Mouse (Mus musculus) small intestine, adult 2 months (tissue): Measurements from ENCODE around the gene Bptf. TPM values are rescaled to one million over a fixed set of nuclear protein-coding genes. Genes with fewer than 3 reads are reported as not detected.

Experiments used
- H3K27ac ChIP-seq: fragments of 200-500 bp; 2 replicates; pipeline ENCODE4 v1.5.1; 2012; ENCODE audit warnings: low read depth, low read length, control low read depth, inconsistent platforms; ENCODE audit not compliant: insufficient read depth
- H3K27me3 ChIP-seq: fragments of 200-500 bp; 2 replicates; pipeline ENCODE4 v1.6.1; 2012; ENCODE audit warnings: mild to moderate bottlenecking, moderate library complexity, low read length, inconsistent platforms; ENCODE audit not compliant: control insufficient read depth, insufficient read depth
- H3K36me3 ChIP-seq: fragments of 200-500 bp; 2 replicates; pipeline ENCODE4 v1.6.1; 2012; ENCODE audit warnings: mild to moderate bottlenecking, low read length, control low read depth, inconsistent platforms; ENCODE audit not compliant: control insufficient read depth, insufficient read depth
- H3K4me1 ChIP-seq: fragments of 200-500 bp; 2 replicates; pipeline ENCODE4 v1.6.1; 2012; ENCODE audit warnings: low read length, inconsistent platforms, mixed read lengths; ENCODE audit not compliant: control insufficient read depth, insufficient read depth, insufficient read length
- H3K4me3 ChIP-seq: fragments of 200-500 bp; 2 replicates; pipeline ENCODE4 v1.5.1; 2012; ENCODE audit warnings: low read depth, mild to moderate bottlenecking, control low read depth, inconsistent platforms, low read length, moderate library complexity
- CTCF ChIP-seq: fragments of 200-500 bp; IDR thresholded peaks from 2 replicates; pipeline ENCODE4 v1.5.1; 2012; ENCODE audit warnings: low read depth, mild to moderate bottlenecking, control low read depth, inconsistent platforms, low read length, moderate library complexity, mixed read lengths; ENCODE audit not compliant: insufficient replicate concordance, insufficient read length; ENCODE audit errors: extremely low read depth
- POLR2A ChIP-seq: fragments of 200-500 bp; IDR thresholded peaks from 2 replicates; pipeline ENCODE4 v1.6.1; 2012; ENCODE audit warnings: low read depth, mild to moderate bottlenecking, control low read depth, inconsistent platforms, low read length, moderate library complexity
- WGBS: fragments of 180-500 bp; shearing (Covaris S2); methylation state at CpG from one replicate; pipeline ENCODE4 v1.1.7; 2018; 5-methylcytosine and 5-hydroxymethylcytosine counted together
- polyA plus RNA-seq: library from polyadenylated mRNA; depleted of rRNA; stranded (reverse); fragments of >200 nt; gene quantifications from 2 replicates; pipeline ENCODE4 v1.2.3, GENCODE M21; 2012

Gene Bptf
- polyA plus RNA-seq, 1 experiment = 15.2 TPM

GRCm38 (mm10) chr11:107057391-107057790 lies 74.5 kb downstream of the Bptf start:
- H3K27me3 ChIP-seq = no peaks in the 10 kb centered on the region
- WGBS = 95% methylated on average over 6 of the region's 6 CpGs
- TF ChIP-seq POLR2A = no peak
- TF ChIP-seq CTCF = no peak
- no peaks in the 10 kb centered on the region for H3K4me1 ChIP-seq
- H3K4me3 ChIP-seq = no peak overlapping the region
- peaks cover 90% of the 10 kb centered on the region for H3K36me3 ChIP-seq
- no peak overlapping the region for H3K27ac ChIP-seq

GRCm38 (mm10) chr11:107054870-107055269 lies 77.1 kb downstream of the Bptf start:
- Histone ChIP-seq H3K4me3 (no peak overlapping the region), H3K27ac (no peak overlapping the region), H3K4me1 (no peaks in the 10 kb centered on the region), H3K36me3 (peaks cover 80% of the 10 kb centered on the region), H3K27me3 (no peaks in the 10 kb centered on the region)
- TF ChIP-seq CTCF (no peak), POLR2A (no peak)
- 91% methylated on average over 6 of the region's 6 CpGs for WGBS

- TF ChIP-seq POLR2A = no peak
- TF ChIP-seq CTCF = no peak
- 89% methylated on average over 15 of the region's 15 CpGs for WGBS
- no peak overlapping the region for H3K27ac ChIP-seq
- no peaks in the 10 kb centered on the region for H3K27me3 ChIP-seq
- H3K4me1 ChIP-seq = peaks cover 5% of the 10 kb centered on the region; the same call in 1 of the 2 replicates
- no peak overlapping the region for H3K4me3 ChIP-seq
- peaks cover 38% of the 10 kb centered on the region for H3K36me3 ChIP-seq
Measured at GRCm38 (mm10) chr11:107046766-107047620, 84.9 kb downstream of the Bptf start.

- Histone ChIP-seq H3K27ac (no peak overlapping the region), H3K4me3 (no peak overlapping the region), H3K27me3 (no peaks in the 10 kb centered on the region), H3K4me1 (peaks cover 5% of the 10 kb centered on the region; the same call in 1 of the 2 replicates), H3K36me3 (peaks cover 43% of the 10 kb centered on the region)
- no peak for TF ChIP-seq POLR2A
- no peak for TF ChIP-seq CTCF
- WGBS = 87% methylated on average over 4 of the region's 4 CpGs
Measured at GRCm38 (mm10) chr11:107045546-107045945, 86.4 kb downstream of the Bptf start.

GRCm38 (mm10) chr11:107044321-107044720 lies 87.6 kb downstream of the Bptf start:
- Histone ChIP-seq H3K27me3 (no peaks in the 10 kb centered on the region), H3K36me3 (peaks cover 51% of the 10 kb centered on the region), H3K4me1 (peaks cover 5% of the 10 kb centered on the region; the same call in 1 of the 2 replicates), H3K27ac (peak overlapping the region; percentile 10; the same call in 1 of the 2 replicates), H3K4me3 (no peak overlapping the region)
- TF ChIP-seq POLR2A = no peak
- no peak for TF ChIP-seq CTCF
- WGBS = 13% methylated on average over 5 of the region's 5 CpGs

GRCm38 (mm10) chr11:107043361-107043760 lies 88.6 kb downstream of the Bptf start:
- no peak for TF ChIP-seq POLR2A
- TF ChIP-seq CTCF = no peak
- Histone ChIP-seq H3K4me3 (peak overlapping the region; percentile 47), H3K27me3 (no peaks in the 10 kb centered on the region), H3K4me1 (peaks cover 5% of the 10 kb centered on the region; the same call in 1 of the 2 replicates), H3K27ac (peak overlapping the region; percentile 59; the same call in 1 of the 2 replicates), H3K36me3 (peaks cover 56% of the 10 kb centered on the region)
- 51% methylated on average over 11 of the region's 11 CpGs for WGBS

GRCm38 (mm10) chr11:107041396-107041795 lies 90.5 kb downstream of the Bptf start:
- no peak for TF ChIP-seq CTCF
- no peak for TF ChIP-seq POLR2A
- H3K36me3 ChIP-seq = peaks cover 48% of the 10 kb centered on the region
- WGBS = 77% methylated on average over 3 of the region's 3 CpGs
- H3K4me1 ChIP-seq = peaks cover 5% of the 10 kb centered on the region; the same call in 1 of the 2 replicates
- no peak overlapping the region for H3K4me3 ChIP-seq
- no peak overlapping the region for H3K27ac ChIP-seq
- H3K27me3 ChIP-seq = no peaks in the 10 kb centered on the region
